Mouse (Mus musculus) kidney, adult 9 months (tissue): ENCODE data around the gene Myd88.

ENCODE experiments used
- DNase-seq: peaks from one replicate; pipeline ENCODE4 v3.0.0; 2022

Gene Myd88

GRCm38 (mm10) chr9:119339558-119340211, 1.5 kb downstream of the Myd88 start, which contains the start of gene Acaa1a:
TSS of gene Acaa1a (plus strand) at chr9:119339676.
- DNase-seq = peak; percentile 82

GRCm38 (mm10) chr9:119339106-119339505, 2.1 kb downstream of the Myd88 start:
- no peak for DNase-seq

DNA sequence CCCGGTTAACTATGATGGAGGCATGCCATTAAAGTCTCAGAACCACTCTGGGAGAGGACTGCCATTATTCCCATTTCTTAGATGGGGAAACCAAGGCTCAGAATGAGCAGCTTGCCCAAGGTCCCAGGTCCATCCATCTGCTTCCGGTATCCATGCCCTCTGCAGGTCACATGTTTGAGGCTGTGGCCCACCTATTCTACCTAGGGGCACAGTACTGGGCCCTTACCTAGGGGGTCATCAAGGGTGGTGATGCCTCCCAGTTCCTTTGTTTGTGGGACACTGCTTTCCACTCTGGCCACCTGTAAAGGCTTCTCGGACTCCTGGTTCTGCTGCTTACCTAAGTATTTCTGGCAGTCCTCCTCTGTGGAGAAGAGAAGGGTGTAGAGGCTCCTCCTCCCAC, 2.9 kb downstream of the Myd88 start:
- no peak for DNase-seq

DNA sequence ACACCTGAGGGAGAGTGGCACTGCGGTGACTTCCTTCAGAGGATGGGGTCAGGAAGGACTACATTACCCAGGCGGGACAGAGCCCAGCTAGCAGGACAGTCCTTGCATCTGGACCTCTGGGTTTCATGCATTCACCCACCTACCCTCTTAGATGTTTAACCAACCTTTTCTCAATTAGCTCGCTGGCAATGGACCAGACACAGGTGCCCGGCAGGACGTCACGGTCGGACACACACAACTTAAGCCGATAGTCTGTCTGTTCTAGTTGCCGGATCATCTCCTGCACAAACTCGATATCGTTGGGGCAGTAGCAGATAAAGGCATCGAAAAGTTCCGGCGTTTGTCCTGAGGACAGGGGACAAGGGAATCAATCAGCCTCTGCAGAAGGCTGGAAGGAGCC, 3.4 kb downstream of the Myd88 start:
- DNase-seq = no peak

DNA sequence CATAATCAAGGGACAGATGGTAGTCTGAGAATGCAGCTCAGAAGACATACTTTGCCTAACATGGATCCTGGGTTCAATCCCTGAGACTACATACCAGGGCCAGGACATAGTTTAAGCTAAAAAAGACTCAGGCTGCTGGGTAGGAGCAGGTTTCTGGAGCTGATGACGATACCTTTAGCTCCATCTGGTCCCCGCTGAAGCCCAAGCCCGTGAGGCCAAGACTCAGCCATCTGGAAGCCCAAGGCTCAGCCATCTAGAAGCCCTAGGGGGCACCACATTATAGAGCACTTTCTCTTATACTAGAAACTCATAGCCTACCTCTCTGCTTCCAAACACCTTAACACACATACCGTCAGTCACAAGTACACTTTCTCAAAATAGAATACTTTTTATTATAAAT, 5.6 kb downstream of the Myd88 start:
- no peak for DNase-seq

DNA sequence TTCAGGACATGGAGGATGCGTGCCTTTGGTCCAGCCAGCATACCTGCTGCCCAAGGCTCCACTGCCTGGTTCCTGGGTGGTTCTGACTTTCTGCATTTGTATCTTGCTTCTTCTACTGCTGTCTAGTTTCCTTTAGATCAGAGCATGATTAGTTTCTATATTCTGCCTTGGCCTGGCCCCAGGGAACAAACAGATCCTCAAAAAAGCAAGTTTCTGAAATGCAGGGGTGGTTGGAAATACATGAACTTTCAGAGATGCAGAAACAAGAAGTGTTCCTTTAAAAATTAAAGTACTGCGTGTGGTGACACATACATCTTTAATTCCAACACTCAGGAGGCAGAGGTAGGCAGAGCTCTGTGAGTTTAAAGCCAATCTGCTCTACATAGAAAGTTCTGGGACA, 6.4 kb downstream of the Myd88 start:
- no peak for DNase-seq

GRCm38 (mm10) chr9:119334324-119334723, 6.9 kb downstream of the Myd88 start:
- DNase-seq = peak; percentile 68

GRCm38 (mm10) chr9:119330186-119330963, 10.8 kb downstream of the Myd88 start:
- DNase-seq = no peak

GRCm38 (mm10) chr9:119328488-119328887, 12.7 kb downstream of the Myd88 start:
- no peak for DNase-seq

- DNase-seq = no peak
These were observed 17.1 kb downstream of the Myd88 start for GRCm38 (mm10) chr9:119324130-119324529.

DNA sequence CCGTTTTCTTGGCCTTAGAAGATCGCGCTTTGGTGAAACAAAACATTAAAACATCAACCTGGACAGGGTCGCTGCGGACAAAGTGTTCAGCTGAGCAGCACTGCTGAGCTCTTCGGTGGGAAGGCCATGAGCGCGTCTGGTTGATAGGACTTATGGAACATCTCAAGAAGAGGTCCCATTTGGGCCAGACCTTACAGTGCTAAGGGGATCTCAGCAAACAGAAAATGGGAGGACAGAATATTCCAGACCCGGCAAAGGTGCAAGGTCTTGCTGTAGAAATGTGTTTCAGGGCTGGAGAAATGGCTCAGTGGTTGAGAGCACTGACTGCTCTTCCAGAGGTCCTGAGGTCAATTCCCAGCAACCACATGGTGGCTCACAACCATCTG, 18.0 kb downstream of the Myd88 start:
- no peak for DNase-seq

GRCm38 (mm10) chr9:119322289-119323259, 18.6 kb downstream of the Myd88 start, which contains the start of gene Oxsr1:
TSS of gene Oxsr1 (minus strand) at chr9:119322427.
- DNase-seq = peak; percentile 100

- DNase-seq = no peak
These were observed 19.6 kb downstream of the Myd88 start for GRCm38 (mm10) chr9:119321392-119322229.

- no peak for DNase-seq
These were observed 20.3 kb downstream of the Myd88 start for GRCm38 (mm10) chr9:119320946-119321345.

- no peak for DNase-seq
These were observed 20.8 kb downstream of the Myd88 start for GRCm38 (mm10) chr9:119320446-119320845.

- no peak for DNase-seq
These were observed 22.3 kb downstream of the Myd88 start for GRCm38 (mm10) chr9:119318891-119319290.

DNA sequence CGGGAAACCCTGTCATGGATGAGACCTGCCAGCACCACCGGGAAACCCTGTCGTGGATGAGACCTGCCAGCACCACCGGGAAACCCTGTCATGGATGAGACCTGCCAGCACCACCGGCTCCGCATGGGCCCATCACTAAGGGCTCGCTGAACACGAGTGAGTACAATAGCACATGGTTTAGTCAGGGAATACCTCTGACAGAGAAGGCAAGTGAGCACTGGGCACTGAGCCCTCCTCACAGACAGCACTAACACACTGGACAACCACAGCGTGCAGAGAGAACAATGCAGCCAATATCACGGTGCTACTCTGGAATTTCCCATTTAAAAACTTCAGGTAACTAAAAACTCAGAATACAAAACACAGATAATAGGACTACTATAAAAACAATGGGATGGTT, 28.1 kb downstream of the Myd88 start:
- no peak for DNase-seq

GRCm38 (mm10) chr9:119309067-119309466, 32.1 kb downstream of the Myd88 start:
- DNase-seq = no peak

GRCm38 (mm10) chr9:119305863-119306262, 35.3 kb downstream of the Myd88 start:
- no peak for DNase-seq

- peak; percentile 43 for DNase-seq
These were observed 42.6 kb downstream of the Myd88 start for GRCm38 (mm10) chr9:119298563-119298962.

- DNase-seq = peak; percentile 27
These were observed 43.5 kb downstream of the Myd88 start for GRCm38 (mm10) chr9:119297696-119298095.

GRCm38 (mm10) chr9:119290791-119291190, 50.4 kb downstream of the Myd88 start:
- DNase-seq = no peak
